Mouse (Mus musculus) CH12.LX (cell line): ENCODE measurements around the gene Cacna1s.

ENCODE experiments used
- CHD2 ChIP-seq: IDR thresholded peaks from 2 replicates; pipeline ENCODE4 v1.6.1; 2011; ENCODE audit warnings: low read length, improper control_type of control experiment
- CTCF ChIP-seq, 2 experiments: IDR thresholded peaks in 1 of 2; conservative IDR thresholded peaks in 1 of 2; 2 replicates each; pipeline ENCODE4 v1.5.1; 2011 to 2012; ENCODE audit warnings: low read depth in 2 of 2, low read length in 2 of 2, improper control_type of control experiment in 1 of 2, inconsistent platforms in 1 of 2, mild to moderate bottlenecking in 1 of 2, moderate library complexity in 1 of 2
- MAFK ChIP-seq: IDR thresholded peaks from 2 replicates; pipeline ENCODE4 v1.6.1; 2011; ENCODE audit warnings: low read length, improper control_type of control experiment; ENCODE audit not compliant: insufficient replicate concordance
- NRF1 ChIP-seq: IDR thresholded peaks from 2 replicates; pipeline ENCODE4 v1.6.1; 2014; ENCODE audit warnings: low read depth, mild to moderate bottlenecking, inconsistent platforms, low read length, improper control_type of control experiment, moderate library complexity
- POLR2A ChIP-seq: IDR thresholded peaks from 2 replicates; pipeline ENCODE4 v1.6.1; 2011; ENCODE audit warnings: low read depth, mild to moderate bottlenecking, improper control_type of control experiment, low read length
- RAD21 ChIP-seq: IDR thresholded peaks from 2 replicates; pipeline ENCODE4 v1.6.1; 2011; ENCODE audit warnings: low read depth, mild to moderate bottlenecking, low read length, improper control_type of control experiment, moderate library complexity
- TBP ChIP-seq: conservative IDR thresholded peaks from 2 replicates; pipeline ENCODE4 v1.6.1; 2011; ENCODE audit warnings: low read depth, low read length, improper control_type of control experiment
- TCF12 ChIP-seq: IDR thresholded peaks from 2 replicates; pipeline ENCODE4 v1.6.1; 2014; ENCODE audit warnings: low read depth, mild to moderate bottlenecking, inconsistent platforms, low read length, improper control_type of control experiment
- UBTF ChIP-seq: IDR thresholded peaks from 2 replicates; pipeline ENCODE4 v1.6.1; 2012; ENCODE audit warnings: low read depth, mild to moderate bottlenecking, inconsistent platforms, low read length, improper control_type of control experiment, moderate library complexity
- USF2 ChIP-seq: conservative IDR thresholded peaks from 2 replicates; pipeline ENCODE4 v1.6.1; 2011; ENCODE audit warnings: low read depth, low read length, improper control_type of control experiment
- ZC3H11A ChIP-seq: IDR thresholded peaks from 2 replicates; pipeline ENCODE4 v1.6.1; 2012; ENCODE audit warnings: low read depth, mild to moderate bottlenecking, inconsistent platforms, low read length, improper control_type of control experiment

- TF ChIP-seq POLR2A (no peak), USF2 (no peak), RAD21 (no peak), CHD2 (no peak), ZC3H11A (no peak), MAFK (no peak), CTCF (conservative IDR thresholded peaks at IDR 0.05 in 1 of 2, IDR thresholded peaks at IDR 0.05 in 1 of 2; ENCODE audit: low read depth in 2 of 2, low read length in 2 of 2) (no peak), NRF1 (no peak), UBTF (no peak), TCF12 (no peak), TBP (no peak)
Measured at GRCm38 (mm10) chr1:136104741-136105140, 52.2 kb downstream of the Cacna1s start.
